Mouse (Mus musculus) ovary, postnatal 10 days (tissue): ENCODE measurements around the gene Crabp2.

Experiments
- DNase-seq: peaks from one replicate; pipeline ENCODE4 v3.0.0; 2022; ENCODE audit warnings: low spot score

Crabp2 gene

DNA sequence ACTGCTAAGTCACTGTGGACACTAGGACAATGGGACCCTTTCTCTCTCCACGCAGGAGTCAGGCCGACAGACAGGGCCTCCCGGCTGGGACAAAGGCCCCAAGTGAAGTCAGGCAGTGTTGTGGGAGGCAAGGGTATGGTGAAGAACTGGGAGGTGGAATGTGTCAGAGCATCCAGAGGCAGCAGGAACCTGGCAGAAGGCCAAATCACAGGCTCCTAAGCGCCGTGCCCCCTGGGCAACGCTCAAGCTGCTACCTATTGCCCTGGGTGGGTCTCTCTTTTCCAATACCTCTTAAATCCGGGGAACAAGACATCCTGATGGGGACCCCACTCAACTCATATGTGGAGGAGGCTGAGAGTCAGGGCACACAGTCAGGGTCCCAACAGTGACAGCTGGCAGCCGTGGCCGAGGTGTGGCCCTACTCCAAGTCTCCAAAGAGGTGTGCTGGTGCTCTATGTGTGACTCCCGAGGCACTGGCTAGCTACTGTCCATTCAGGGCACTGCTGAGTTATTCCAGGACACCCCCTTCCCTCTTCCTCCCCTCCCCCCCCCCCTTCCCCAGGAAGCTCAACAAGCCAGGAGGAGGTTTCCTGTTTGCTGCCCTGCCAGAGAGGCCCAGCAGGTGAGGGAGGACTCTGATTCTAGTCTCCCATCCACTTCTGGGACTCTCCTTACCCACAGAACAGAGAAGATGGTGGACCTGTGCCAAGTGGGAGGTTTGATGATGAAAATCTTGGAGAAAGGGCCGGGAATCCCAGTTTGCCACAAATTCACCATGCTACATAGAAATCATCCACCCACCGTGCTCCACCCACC is 37.2 kb downstream of the Crabp2 start:
- DNase-seq: no peak

DNA sequence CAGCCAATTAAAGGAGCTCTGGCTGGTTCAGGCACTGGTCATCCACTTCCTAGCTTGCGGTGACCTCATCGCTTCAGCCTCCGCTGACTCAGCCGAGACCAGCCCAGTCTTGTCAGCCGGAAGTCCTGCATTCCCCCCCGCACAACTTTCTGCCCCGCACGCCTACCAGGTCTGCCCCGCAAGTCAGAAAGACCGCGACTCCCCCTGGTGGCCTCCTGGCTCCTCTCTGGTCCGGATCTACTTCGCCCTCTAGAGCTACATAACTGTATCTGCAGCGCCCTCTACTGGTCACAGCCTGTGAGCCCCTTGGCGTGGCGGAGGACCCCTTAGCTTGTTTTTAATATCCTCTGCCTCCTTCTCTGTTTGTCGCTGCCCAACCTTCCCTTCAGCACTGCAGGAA is 38.4 kb downstream of the Crabp2 start:
- peak; percentile 92 for DNase-seq

DNA sequence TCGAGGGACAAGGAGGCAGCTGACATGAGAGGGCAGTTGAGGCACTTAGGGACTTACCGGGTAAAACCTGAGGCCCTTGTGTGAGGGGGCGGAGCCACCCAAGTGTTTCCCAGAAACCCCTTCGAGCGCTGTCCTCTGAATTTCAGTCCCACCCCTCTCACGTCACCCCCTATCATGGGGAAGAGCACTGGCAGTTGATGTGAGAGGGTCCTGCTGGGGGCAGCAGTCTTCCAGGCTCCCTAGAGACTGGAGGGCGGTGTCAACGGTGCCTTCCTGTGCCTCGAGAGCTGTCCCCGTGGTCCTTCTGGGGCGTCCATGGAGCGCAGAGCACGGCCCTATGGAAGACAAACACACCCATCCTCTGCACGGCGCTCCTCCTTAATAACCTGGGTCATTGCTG is 39.2 kb downstream of the Crabp2 start:
- DNase-seq: no peak

DNA sequence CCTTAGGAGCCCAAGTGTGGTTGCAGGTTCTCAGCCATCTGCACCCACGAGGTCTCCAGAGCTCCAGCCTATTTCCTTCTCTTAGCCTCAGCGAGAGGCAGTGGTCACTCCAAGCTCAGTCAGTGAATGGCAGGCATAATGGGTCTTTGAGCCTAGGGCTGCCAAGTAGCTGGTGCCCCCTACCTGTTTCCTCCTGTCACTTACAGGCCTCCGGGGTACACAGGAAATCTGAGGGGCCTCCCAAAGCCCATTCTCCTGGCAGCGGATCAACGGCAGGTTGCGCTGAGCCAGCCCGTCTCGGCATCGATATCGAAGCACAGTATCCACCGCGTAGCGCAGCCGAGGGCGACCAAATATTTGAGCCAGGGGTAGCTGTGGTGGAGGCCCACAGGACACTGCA is 39.6 kb downstream of the Crabp2 start:
- DNase-seq: no peak

DNA sequence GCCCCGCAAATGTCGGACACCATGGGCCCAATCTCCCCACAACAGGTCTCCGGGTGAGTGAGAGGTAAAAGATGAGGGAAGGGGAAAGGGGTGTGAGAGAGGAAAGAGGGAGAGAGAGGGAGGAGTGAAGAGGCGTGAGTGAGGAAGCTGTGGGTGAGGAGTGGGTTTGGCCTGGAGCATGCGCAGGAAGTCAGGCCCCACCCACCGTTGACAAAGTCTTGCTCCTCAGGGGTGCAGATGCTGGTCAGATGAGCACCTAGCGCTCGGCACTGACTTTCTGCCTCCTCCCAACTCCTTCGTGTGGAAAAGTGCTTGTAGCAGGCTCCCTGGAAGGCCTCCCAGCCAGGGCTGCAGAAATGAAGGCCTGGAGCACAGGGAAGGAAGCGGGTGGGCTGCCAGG is 41.5 kb downstream of the Crabp2 start:
- no peak for DNase-seq

DNA sequence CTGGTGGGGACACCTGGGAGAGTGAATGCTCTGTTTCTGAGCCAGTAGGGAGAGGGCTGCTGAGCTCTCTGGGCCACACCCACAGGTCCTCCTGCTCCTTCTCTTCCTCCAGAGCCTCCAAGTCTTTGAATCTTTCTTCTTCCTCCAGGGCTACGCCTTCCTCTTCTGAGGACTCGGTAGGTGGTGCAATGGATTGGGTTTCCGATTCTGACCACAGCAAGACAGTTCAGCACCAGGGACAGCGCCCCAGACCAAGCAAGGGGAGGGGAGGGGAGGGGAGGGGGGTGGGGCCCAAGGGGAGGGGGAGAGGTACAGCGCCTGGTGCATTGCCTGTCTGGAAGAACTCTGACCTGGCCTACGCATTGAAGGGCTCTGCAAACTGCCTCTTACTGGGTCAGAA is 45.0 kb downstream of the Crabp2 start:
- no peak for DNase-seq

DNA sequence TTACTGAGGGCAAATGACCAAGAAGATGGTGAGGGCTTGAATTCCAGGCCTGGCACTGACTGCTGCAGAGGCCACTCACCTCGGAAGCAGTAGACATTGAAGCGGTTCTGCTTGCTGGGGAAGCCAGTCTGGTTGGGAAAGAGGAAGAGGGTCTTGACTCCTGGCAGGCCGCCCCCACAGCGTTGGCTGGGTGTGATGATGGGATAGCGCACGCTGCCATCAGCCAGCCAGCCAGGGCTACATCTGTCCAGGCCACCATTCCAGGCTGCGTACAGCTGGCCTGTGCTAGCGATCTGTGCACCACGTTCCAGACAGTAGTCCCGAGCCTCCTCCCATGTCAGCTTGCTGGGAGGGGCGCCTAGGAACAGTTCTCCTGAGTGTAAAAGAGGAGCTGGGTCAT is 46.9 kb downstream of the Crabp2 start:
- no peak for DNase-seq

DNA sequence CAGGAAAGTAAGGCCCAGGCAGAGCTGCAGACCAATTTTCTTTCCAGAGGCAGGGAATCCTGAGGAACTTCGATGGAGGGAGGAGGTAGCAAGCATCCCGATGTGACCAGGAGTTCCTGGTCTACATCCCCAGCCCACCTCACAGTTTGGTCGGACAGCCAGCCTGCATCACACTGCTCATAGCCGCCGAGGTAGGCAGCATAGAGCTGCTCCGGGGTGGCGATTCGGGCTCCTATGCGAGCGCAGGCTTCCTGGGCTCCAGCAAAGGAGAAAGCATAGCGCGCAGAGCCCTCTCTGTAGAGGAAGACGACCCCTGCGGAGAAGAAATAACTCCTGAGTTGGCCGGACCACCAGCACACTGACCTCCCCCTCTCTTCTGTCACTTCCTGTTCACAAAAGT is 47.9 kb downstream of the Crabp2 start:
- DNase-seq: no peak

DNA sequence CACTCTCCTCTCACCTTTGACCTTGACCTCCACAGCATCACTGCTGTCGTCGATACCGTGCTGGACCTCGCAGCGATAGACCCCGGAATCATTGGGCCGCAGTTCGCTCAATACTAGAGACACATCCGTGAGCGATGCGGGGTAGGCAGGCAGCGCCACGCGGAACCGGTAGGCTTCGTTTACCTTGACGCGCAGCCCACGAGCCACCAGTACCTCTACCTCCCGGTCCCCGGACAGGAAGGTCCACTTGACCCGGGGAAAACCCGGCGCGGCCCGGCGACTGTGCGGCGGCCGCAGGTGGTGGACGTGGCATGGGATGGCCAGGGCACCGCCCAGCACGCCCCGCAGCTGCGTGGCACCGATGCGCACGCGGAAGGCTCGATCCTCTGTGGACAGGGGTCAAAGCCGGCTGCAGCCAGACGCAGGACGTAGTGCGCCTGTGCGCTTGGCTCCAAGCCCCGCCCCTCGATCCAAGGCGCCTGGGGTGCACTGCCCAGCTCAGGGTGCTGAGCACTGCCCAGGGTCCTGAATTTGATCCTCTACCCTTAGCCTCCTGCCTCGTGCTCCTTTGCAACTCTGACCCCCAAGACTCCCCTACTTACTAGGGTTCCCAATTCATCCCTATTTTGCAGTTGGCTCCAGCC is 48.6 kb downstream of the Crabp2 start:
- no peak for DNase-seq

DNA sequence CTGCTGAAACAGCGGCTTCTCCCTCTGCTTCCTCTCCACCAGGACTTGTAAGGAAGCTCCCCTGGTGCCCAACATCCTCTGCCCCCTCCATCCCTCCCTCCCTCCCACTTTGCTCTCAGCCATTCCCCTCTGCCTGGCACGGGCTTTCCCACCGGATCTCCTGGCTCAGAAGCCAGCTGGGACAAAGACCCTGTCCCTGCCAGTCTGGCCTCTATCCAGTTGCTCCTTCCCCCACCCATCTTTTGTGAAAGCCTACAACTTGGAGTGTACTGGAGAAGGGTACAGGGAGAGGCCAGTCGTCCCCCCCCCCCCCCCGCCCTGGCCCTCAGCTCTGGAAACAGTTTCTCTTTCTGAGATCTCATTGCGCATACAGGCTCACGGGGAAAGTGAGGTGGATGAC is 50.3 kb downstream of the Crabp2 start:
- DNase-seq: no peak

DNA sequence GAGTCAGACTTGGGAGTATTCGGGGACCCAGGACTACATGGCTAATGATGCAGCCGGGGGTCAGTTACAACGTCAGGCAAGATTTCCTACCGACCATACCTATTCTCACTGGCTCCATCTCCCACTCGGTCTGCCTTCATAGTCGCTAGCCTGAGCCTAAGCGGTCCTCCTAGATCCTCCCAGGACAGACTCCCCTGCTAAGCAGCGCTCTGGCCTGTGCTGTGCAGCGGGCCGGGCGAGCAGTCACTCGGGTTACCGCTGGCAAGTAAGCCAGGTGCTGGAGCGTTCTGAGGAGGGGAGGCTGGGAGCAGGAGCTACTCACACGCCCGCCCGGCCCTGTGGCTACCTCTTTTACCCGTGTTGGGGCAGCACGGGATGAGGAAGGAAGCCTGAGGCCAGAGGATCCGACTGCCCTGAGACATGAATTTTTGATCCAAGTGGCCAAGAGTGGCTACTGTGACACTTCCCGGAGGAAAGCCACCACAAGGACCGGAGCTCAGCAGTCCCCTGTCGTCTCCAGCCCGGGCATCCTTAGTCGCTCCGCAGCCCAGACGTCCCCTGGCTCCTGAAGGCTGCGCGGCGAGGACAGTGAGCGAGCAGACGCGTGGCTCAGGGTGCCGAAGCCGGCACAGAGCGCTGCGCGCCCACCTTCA is 50.9 kb downstream of the Crabp2 start:
- no peak for DNase-seq

DNA sequence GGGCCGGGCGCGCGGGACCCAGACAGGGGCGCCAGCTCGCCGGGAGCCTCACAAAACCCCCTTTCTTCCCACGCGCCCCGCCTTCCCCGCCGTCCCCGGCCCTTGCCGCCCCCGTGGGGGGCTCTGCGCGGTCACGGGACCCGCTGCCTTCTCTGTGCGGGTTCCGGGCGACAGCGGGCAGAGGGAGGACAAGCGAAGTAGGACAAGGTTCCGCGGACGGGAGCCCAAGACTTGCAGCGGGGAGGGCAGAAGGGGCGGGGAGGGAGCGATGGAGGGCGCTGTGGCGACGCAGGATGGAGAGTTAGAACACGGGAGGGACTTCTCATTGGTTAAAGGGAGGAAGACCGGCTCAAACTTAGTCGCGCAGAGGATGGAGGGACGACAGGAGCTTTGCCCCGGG is 51.7 kb downstream of the Crabp2 start, which contains the start of gene Bcan:
Bcan (minus strand) TSS at position 50 of the 400 bp plus-strand sequence.
- DNase-seq: no peak

DNA sequence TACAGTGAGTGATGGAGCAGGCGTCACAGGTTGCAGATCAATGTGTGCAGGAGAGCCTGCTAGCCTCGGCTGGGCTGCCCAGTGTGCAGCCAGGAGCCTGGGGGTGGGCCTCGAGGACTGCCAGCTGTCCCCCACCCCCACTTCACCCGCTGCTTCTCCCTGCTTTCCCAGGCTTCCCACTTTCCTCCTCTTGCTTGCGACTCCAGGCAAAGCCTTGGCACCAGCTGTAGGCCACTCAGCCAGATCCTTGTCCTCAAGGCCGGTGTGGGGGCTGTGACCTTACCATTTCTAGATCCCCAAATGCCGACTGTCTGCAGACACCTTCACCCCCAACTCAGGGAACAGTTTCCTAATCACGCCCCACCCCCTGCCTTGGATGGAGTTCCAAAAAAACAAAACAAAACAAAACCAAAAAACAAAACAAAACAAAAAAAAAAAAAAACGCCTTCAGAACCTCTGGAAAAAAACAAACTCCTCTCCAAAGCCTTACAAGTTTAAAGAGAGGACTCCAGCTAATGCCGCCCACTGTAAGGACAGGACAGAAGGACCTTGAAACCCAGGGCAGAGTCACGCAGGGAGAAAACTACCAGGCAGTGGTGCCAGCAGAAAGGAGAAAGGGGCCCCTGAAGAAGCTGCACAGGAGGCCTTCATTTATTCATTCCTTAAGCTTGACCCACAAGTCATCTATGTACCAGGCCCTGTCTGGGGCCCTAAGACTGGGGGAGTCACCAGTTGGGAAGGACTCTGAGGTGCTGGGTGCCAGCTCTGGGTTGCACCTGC is 52.5 kb downstream of the Crabp2 start:
- no peak for DNase-seq

DNA sequence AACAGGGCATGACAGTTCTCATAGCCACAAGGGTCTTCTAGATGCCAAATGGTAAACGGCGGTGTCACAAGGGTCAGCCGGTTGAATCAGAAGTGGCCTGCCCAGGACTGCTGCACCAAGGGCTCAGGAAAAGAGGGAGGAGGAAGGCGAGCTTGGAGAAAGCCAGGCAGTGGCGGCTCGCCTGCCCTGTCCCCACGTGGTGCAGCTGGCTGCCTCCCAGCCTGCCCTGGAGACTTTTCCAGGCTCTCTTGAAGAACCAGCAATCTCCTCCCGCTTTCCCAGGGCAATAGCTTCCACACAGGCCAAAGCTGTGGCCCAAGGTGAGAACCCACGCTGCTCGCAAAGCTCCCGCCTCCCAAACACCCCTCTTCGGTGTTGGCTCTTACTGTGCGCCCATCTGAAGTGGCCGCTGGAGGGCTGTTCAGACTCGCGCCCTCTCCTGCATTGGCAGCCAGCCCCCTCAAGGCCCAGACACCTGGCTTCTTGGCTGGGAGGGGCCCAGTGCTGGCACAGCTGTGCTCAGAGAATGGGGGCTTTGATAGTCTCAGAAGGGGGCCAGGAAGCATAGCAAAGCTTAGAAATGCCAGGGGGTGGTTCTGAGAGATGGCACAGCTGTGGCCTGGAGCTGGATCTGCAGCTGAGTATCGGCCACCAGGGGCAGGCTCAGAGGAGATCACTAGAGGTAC is 54.0 kb downstream of the Crabp2 start:
- no peak for DNase-seq
